Mouse (Mus musculus): Measurements from ENCODE around the gene Mtus2.

DNA sequence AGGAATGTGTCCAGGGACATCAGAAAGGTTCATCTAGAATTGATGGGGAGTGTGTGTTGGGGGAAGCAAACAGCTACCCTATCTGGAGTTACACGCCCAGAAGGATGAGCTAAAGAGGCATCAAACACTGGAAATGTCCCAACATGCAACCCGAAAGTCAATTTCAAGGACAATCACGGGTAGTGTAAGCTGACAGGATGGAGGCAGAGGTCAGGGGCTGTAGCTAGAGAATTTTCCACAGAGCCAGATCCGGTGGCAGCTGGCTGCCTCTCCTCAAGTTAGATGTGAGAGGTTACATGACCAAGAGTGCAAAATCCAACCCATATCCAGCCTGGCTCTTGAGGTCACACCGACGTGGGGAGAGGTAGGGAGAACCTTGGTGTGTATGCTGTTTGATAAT, 315.7 kb downstream of the Mtus2 start:
- TF ChIP-seq CEBPB (IDR thresholded peaks at IDR 0.05; ENCODE audit: low read depth) (no peak), CTCF (IDR thresholded peaks at IDR 0.05; ENCODE audit: control insufficient read depth, insufficient read depth, insufficient read length) (no peak), USF1 (IDR thresholded peaks at IDR 0.05; ENCODE audit: low read depth) (no peak), MYOD1 (IDR thresholded peaks at IDR 0.05; ENCODE audit: control insufficient read depth, insufficient read length, low read depth) (no peak), MAX (IDR thresholded peaks at IDR 0.05) (no peak)

Data from C2C12 (cell line).